Mouse (Mus musculus): ENCODE measurements around the gene Ap4s1. TPM values are rescaled to one million over a fixed set of nuclear protein-coding genes. Genes with fewer than 3 reads are reported as not detected.
A peak's percentile ranks its signal among the peaks of the same experiment; 100 is the strongest.

The Ap4s1 gene
- total RNA-seq, 1 experiment from 2014 or later = 30.6 TPM

DNA sequence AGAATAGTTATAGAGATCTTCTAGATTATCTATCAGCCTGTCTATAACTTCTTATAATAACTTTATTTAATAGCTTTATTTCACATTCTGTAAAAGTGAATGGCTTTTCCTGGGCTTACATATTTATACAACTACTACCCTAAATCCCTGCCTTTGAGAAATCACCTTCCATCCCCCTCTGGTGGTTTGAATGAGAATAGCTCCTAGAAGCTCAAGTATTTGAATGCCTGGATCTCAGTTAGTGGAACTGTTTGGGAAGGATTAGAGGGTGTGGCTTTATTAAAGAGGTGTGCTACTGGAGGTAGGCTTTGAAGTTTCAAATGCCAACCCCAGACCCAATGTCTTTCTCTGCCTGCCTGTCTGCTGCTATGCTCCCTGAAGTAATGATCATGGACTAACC lies 10.9 kb downstream of the Ap4s1 start:
- no peak for ATAC-seq (replicated peaks; ENCODE audit: low read depth, poor library complexity, severe bottlenecking)

DNA sequence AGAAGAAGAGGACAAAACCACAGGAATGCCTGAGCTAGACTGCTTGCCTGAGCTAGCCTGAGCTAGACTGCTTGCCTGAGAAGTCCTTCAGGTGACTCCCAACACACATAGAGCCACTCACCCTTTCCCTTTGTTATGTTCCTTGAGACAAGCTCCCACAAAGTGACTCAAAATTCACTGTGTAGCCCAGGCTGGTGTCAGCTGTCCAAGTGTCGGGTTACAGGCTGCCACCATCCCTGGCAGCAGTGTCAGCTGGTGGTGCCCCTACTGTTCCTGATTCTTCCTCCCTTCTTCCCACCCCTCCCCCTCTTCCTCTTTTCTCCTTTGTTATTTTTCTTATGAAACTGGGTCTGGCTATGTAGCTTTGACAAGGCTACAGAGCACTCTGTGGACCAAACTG lies 13.0 kb downstream of the Ap4s1 start:
- peak; percentile 75 for ATAC-seq (replicated peaks; ENCODE audit: low read depth, poor library complexity, severe bottlenecking)

DNA sequence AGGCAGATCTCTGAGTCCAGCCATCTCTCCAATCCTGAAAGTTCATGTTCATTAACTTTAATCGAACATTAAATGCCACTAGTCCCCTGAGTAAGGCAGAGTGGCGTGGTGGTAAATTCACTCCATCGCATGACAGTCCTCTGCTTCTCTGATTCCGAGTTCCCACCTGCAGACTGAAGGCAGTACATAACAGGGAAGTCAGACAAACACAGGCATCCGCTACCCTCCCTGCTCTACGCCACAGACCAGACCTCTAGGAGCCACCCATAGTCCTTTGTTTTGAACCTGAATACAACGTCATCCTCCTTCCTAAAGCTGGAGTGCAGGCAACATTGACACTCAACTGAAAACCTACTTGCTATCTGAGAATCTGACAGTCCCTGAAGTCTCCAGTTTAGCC lies 13.7 kb downstream of the Ap4s1 start:
- peak; percentile 17; the same call in 1 of the 2 replicates for ATAC-seq (replicated peaks; ENCODE audit: low read depth, poor library complexity, severe bottlenecking)

DNA sequence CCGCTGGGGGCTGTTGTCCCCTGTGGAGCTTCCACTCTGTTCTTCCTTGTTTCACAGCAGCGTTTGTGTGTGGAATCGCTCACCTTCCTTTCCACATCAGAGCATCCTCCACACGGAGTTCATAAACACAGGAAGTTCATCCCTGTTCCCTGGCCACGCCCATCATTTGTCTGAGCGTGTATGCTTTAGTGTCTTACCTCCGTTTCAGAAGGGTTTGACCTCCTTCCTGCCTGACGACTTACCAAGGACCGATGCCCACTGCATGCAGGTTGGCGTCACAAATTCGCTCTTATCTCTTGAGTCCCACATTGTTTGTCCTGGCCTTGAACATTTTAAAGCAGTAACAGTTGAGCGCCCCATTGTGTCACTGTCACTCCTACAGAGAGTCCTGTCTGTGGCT lies 14.9 kb downstream of the Ap4s1 start:
- no peak for ATAC-seq (replicated peaks; ENCODE audit: low read depth, poor library complexity, severe bottlenecking)

DNA sequence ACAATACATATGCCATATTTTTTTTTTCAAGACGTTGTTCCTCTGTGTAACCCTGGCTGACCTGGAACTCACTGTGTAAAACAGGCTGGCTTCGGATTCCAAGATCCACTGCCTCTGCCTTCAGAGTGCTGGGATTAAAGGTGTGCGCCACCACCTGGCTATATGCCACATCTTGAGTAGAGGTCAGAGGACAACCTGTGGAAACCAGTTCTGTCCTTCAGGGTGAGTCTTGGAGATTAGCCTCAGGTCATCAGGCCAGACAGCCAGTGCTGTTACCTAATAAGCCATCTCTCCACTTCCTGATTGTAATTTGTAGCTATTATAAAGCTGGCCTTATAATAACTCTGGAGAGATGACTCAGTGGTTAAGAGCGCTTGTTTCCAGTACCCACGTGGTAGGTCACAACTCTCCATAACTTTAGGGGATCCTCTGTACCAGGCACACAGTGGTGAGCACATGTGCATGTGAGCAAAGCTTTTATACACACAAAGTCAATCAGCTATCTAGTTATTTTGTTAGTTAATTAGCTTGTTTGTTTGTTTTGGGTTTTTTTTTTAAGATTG lies 15.9 kb downstream of the Ap4s1 start:
- ATAC-seq (replicated peaks; ENCODE audit: low read depth, poor library complexity, severe bottlenecking) = no peak

DNA sequence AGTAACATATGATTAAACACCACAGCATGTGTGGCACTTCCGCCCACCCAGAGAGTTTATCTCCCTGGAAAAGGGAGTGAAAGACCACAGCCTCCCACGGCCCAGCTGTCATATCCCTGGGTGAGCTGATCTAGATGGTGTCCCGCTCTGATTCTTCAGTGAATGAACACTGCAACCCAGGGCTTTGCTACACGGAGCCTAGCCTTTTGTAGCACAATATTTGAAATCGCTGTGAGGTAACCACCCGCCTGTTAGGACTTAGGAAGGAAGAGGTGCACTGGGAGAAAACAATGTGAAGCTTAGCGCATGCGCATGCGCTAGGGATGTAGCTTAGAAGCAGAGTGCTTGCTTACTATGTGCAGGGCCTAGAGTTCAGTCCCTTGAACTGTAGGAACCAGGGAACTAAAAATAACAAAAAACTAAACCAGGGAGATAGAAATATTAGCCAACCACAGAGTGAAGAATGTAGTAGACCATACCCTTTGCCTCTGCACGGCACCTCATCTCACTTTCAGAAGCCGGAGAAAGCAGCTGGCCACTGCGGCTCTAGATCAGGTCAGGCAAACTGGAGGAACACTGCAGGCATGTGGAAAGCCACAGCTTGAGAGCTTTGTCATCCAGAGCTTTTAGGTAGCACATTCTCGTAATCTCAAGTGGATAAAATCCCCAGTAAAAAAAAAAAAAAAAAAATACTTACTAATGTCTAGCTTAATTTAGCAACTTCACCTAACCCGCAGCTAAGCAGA lies 18.3 kb downstream of the Ap4s1 start:
- ATAC-seq (replicated peaks; ENCODE audit: low read depth, poor library complexity, severe bottlenecking) = no peak

DNA sequence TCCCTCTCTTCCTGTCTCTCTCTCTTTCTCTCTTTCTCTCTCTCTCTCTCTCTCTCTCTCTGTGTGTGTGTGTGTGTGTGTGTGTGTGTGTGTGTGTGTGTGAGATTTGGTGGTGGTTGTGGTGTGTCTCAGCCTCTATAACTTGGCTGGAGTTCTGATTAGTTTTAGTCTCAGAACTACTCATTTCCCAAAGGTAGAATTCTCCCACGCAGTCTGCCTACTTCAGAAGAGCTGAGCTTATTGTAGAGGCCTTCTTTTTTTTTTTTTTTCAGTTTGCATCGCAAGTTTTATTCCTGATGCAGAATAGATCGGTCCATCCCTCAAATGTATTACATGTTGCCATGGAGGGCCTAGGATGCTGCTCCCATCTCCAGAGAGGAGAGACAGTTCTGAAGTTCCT lies 18.9 kb downstream of the Ap4s1 start:
- no peak for ATAC-seq (replicated peaks; ENCODE audit: low read depth, poor library complexity, severe bottlenecking)

DNA sequence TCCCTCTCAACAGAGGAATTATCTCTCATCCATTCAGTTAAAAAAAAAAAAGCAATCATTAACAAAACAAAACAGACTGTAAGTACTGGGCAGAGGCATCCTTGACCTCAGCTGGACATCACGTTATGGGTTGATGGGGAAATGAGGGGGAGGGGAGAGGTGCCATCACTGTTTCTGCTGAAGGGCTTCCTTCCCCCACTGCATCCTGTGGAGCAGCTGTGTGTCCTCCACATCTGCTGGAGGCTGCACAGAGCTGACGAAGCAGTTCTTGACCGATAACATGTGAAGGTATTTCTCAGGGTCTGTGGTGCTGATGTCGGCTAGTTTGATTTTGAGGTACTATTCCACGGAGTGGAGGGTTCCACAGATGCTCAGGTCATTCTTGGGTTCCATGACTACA lies 19.3 kb downstream of the Ap4s1 start:
- ATAC-seq (replicated peaks; ENCODE audit: low read depth, poor library complexity, severe bottlenecking) = no peak

DNA sequence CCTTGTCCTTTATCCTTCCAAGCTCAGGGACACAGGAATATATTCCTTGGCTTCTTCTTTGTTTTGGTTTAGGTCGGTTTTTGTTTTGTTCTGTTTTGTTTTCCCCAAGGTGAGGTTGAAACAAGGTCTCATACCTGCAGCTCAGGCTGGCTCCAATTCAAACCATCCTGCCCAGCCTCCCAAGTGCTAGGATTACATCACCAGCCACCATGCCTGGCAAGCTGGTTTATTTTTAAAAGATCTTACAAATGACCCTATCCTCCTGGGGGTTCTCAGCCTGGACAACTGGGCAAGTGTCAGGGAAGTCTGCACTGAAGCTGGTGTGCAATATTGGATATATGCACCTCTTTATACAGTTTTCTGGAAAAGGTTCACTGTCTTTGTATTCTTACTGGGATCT lies 21.9 kb downstream of the Ap4s1 start:
- no peak for ATAC-seq (replicated peaks; ENCODE audit: low read depth, poor library complexity, severe bottlenecking)

DNA sequence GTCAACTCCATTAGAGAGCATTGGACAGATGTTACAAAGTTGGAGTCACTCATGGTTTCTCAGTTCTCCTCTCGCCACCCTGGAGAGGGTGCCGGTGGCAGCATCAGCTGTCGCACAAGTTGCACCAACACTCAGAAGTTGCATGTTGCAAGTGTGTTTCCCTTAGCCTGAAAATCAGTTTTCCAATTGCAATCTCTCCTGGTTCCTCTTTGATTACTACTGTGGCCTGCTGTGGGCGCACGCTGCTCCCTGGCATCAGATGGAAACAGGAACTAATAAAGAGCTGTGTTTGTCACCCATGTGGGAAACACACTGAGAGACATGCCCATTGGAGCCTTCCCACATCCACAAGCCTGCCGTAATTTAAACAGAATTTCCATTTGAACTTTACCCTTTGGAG lies 27.8 kb downstream of the Ap4s1 start:
- ATAC-seq (replicated peaks; ENCODE audit: low read depth, poor library complexity, severe bottlenecking) = peak; percentile 90

DNA sequence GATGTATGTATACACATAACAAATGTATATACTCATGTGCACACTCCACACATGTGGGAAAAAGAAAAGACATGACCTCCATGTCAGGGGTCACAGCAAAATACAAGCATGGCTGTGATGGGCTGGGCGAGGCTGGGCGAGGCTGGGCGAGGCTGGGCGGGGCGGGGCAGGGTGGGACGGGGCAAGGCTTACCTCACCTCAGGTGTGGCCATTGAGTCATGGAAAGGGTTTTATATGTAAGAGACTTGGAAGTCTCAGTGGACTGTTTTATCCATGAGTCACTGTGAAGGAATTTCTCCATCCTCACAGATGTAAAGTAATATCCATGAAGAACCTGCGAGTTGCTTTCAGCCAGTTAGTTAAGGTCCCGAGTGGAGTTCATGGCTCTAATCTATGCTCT lies 31.0 kb downstream of the Ap4s1 start:
- no peak for ATAC-seq (replicated peaks; ENCODE audit: low read depth, poor library complexity, severe bottlenecking)

DNA sequence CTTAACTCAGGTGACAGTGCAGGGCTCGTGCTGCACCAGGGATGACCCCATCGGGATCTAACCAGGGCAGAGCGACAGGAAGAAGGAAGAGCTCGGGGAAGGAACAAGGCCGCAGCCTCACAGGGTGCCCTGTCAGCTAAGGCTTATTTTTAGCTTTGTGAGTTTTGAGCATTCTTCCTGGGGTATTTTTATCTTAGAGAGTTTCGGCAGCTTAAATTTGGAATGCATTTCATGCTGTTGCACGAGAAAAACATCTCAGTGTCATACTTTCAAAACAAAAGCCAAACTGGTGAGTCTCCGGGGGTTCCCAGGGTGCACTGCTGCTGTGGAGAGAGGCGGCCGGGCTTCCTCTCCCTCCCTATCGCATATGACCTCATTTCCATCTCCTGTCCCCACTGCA lies 38.2 kb downstream of the Ap4s1 start:
- no peak for ATAC-seq (replicated peaks; ENCODE audit: low read depth, poor library complexity, severe bottlenecking)

DNA sequence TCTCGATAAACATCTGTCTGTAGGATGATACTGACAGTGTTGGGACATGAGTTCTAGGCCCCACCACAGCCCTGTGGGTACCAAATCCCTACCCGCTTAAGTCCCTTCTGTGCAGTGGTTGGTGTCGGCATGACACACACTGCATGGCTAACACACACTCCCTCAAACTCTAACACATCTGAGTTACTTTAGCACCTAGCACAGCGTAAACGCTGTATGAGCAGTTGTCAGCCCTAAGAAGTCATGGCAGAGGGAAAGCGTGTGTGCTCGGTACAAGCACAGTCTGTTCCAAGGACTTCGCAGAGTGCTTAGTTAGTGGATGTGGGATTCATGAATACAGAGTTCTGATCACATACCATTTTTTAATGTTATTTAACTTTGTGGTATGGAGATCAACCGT lies 39.0 kb downstream of the Ap4s1 start:
- no peak for ATAC-seq (replicated peaks; ENCODE audit: low read depth, poor library complexity, severe bottlenecking)

DNA sequence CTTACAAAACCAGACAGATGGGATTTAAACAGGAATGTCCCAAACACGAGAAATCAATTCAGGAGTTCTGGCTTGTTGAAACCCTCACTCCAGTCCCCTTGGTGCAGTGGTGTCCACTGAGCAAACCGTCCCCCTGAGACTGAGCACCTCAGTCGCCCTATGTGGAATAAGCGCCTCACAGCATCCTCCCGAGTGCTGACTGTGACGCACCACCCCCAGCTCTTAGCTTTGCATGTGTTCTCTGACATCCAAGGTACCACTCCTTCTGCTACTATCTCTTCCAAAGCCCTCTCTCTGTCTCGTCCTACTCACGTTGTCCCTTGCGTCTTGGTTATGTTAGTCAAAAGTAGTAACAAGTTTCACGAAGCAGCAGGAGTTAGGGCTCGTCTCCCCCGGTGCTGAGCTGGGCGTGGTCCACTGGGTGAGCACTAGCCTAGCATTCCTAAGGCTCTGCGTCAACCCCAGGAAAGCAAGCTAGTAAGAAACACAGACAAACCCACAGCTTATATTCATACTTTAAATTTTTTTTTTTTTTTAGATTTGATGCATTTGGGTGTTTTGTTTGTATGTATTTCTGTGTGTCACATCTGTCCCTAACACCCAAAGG lies 43.9 kb downstream of the Ap4s1 start:
- ATAC-seq (replicated peaks; ENCODE audit: low read depth, poor library complexity, severe bottlenecking) = no peak

DNA sequence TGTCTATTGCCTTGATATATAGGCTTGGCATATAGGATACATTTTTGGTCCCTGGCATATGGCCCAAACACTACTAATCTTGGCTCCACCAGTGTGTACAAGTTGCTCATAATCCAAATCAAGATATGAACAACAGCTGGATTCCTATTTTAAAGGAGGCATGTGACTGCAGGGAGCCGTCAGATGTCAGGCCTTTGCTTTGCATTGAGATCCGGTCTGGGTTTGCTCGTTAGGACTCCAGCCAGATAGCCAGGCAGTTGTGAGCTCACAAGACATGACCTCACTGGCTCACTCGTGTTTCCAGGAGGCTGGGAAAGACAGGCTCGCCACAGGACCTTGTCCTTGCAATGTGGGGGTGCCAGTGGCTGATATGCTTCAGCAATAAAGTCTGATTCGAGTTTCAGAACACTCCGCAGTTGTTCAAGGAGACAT lies 45.0 kb downstream of the Ap4s1 start:
- ATAC-seq (replicated peaks; ENCODE audit: low read depth, poor library complexity, severe bottlenecking) = no peak

DNA sequence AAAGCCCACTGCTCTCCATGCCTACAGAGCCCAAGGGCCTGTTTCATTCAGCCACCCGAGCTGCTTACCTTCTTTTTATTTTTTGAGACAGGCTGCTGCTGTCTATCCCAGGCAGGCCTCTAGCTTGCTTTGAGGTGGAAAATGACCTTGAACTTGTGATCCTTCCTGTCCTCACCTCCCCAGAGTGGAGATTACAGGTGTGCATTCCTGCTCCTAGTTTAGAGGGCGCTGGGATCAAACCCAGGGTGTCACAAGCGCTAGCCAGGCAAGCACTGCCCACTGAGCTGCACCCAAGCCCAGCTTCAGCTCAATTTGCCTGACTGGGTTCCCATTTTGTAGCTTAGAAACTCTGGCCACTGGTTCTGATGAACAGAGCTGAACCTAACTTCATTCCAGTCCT lies 45.5 kb downstream of the Ap4s1 start:
- no peak for ATAC-seq (replicated peaks; ENCODE audit: low read depth, poor library complexity, severe bottlenecking)

DNA sequence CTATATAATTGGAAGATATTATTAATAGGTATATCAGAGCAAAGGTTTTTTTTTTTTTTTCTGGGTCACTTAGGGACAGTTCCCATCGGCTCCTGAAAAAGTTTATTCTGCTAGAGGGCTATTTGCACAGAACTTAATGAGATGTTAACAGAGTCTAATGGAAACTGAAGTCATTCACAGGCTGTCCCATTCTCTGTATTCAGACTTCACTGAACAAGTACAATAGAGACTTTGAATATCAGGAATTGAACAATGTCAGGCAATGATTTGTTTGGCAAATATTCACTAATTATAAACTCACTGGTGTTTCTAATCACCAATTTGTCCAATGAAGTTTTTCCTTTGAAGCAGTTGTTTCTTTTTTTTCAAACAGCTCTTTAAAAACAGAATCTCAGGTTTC lies 46.0 kb downstream of the Ap4s1 start:
- ATAC-seq (replicated peaks; ENCODE audit: low read depth, poor library complexity, severe bottlenecking) = no peak

DNA sequence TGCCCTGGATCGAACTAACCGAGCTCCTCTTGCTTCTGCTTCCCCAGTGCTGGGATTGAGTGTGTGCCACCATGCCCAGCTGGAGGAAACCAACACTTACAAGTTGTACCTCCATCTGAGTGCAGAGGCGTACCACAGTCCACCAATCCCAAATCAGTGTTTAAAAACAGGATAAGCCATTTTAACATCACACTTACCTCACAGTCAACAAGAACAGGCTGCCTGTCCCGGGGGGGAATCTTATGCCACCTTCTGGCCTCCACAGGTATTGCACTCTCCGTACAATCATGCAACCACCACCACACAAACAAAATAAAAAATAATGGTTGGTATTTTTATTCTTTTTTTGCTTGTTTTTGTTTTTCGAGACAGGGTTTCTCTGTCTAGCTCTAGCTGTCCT lies 50.9 kb downstream of the Ap4s1 start:
- peak; percentile 74; the same call in 1 of the 2 replicates for ATAC-seq (replicated peaks; ENCODE audit: low read depth, poor library complexity, severe bottlenecking)

DNA sequence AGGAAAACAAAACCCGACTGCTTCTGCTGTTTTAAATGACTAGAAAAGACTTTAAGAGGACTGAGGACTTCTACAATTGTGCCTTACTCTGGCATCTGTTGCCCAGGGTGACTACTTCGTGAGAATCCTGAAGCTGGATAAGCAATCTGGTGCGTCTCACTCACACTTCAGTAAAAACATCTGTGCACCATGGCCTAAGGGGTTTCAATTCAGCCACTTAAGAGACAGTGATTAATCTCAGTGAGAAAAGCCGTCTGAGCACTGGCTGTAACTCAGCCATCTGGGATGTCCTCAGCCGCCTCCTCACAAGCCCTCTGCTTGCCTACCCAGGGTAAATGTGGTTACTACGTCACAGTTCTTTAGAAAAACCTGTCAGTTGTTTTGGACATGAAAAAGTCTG lies 54.1 kb downstream of the Ap4s1 start:
- ATAC-seq (replicated peaks; ENCODE audit: low read depth, poor library complexity, severe bottlenecking) = no peak

DNA sequence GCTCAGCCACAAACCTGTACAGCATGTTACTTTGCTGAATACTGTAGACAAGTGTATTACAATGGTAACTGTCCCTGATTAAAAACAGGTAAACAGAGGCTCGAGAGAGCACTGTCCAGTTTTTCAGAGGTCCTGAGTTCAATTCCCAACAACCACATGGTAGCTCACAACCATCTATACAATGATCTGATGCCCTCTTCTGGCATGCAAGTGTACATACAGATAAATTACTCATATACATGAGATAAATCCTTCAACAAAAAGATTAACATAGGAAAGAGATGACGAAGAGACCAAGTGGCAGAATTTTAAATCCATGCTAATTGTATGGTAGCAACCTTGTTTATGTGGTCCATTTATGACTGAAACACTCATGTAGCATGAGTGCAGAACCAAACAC lies 56.5 kb downstream of the Ap4s1 start:
- no peak for ATAC-seq (replicated peaks; ENCODE audit: low read depth, poor library complexity, severe bottlenecking)

DNA sequence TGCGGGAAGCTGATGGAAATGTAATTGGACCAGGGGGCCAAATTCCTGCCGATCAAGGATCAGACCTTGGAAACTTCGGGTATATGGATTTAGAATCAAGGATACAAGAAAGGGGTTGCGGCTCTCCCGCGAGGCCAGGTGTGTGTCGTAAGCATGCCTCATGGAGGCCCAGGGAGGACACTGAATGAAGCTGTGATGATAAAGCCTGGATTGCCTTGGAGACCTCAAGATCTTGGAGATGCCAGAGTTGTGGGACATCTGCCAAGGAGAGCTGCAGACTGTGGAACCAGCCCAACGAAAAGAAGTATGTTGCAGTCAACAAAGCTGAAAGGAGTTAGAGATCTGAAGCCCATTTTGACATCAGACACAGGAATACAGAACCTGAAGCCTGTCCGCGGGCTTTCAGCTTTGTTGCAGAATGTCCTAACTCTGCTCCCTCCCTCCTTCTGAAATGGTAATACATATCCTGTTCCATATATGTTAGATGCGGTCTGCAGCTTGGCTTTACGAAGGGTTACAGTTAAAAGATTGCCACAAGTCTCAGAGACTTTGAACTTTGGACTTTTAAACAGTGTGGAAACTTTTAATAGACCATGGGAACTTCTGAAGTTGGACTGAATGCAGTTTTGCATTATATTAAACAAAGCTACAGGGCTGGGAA lies 65.2 kb downstream of the Ap4s1 start:
- ATAC-seq (replicated peaks; ENCODE audit: low read depth, poor library complexity, severe bottlenecking) = no peak

Data from common myeloid progenitor, adult 5-6 weeks (primary cell).